Mouse (Mus musculus) mesoderm, embryonic 11.5 days (tissue): ENCODE measurements around the gene Ssr3.

Experiments
- DNase-seq: peaks from one replicate; pipeline ENCODE4 v3.0.0-alpha.2; 2012; ENCODE audit warnings: low read depth, low spot score

The Ssr3 gene

GRCm38 (mm10) chr3:65374729-65375128, 17.7 kb downstream of the Ssr3 start:
- DNase-seq: no peak

- no peak for DNase-seq
Observed at GRCm38 (mm10) chr3:65373594-65374182, 18.7 kb downstream of the Ssr3 start.

GRCm38 (mm10) chr3:65372552-65372951, 19.9 kb downstream of the Ssr3 start:
- no peak for DNase-seq

GRCm38 (mm10) chr3:65367944-65368343, 24.5 kb downstream of the Ssr3 start:
- DNase-seq: no peak

GRCm38 (mm10) chr3:65365921-65366710, 26.3 kb downstream of the Ssr3 start:
- DNase-seq: no peak

GRCm38 (mm10) chr3:65365184-65365583, 27.2 kb downstream of the Ssr3 start:
- peak; percentile 23 for DNase-seq

- DNase-seq: no peak
Observed at GRCm38 (mm10) chr3:65363438-65363837, 29.0 kb downstream of the Ssr3 start.

- DNase-seq: peak; percentile 38
Observed at GRCm38 (mm10) chr3:65360163-65360969, 32.1 kb downstream of the Ssr3 start.

- no peak for DNase-seq
Observed at GRCm38 (mm10) chr3:65358841-65359240, 33.6 kb downstream of the Ssr3 start.

GRCm38 (mm10) chr3:65358275-65358674, 34.1 kb downstream of the Ssr3 start:
- no peak for DNase-seq

- no peak for DNase-seq
Observed at GRCm38 (mm10) chr3:65355479-65355878, 36.9 kb downstream of the Ssr3 start.

- no peak for DNase-seq
Observed at GRCm38 (mm10) chr3:65353263-65354037, 39.0 kb downstream of the Ssr3 start.

- peak; percentile 23 for DNase-seq
Observed at GRCm38 (mm10) chr3:65352278-65353127, 39.9 kb downstream of the Ssr3 start.

GRCm38 (mm10) chr3:65346176-65346575, 46.2 kb downstream of the Ssr3 start:
- no peak for DNase-seq

- no peak for DNase-seq
Observed at GRCm38 (mm10) chr3:65340173-65340951, 52.1 kb downstream of the Ssr3 start.

- peak; percentile 56 for DNase-seq
Observed at GRCm38 (mm10) chr3:65337835-65338464, 54.5 kb downstream of the Ssr3 start.
